Mouse (Mus musculus) heart, adult 9 months (tissue): ENCODE results near the gene Fbln7.

Experiments
- DNase-seq, 2 experiments: peaks; one replicate each; pipeline ENCODE4 v3.0.0; 2022; ENCODE audit warnings: low spot score in 2 of 2

Gene Fbln7

GRCm38 (mm10) chr2:128871656-128872055 lies 8.9 kb downstream of the Fbln7 start:
- DNase-seq, result no peak

DNA sequence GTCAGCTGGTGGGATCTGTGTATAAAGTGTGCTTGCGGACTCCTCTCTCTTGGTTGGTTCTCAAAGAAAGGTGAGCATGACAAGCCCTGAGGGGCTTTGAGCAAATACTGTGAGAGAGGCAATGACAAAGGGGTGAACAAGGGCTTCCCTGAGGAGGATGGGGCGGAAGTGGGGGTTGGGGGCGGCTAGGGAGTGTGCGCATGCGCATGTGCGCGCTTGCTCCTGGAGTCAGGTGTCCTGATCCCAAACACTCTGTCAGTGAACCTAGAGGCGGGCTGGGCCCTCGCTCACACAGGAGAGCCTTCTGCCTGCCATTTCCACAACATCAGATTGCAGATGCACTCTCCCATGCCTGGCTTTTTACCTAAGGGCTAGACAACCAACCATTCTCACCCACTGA lies 9.5 kb downstream of the Fbln7 start:
- no peak for DNase-seq

DNA sequence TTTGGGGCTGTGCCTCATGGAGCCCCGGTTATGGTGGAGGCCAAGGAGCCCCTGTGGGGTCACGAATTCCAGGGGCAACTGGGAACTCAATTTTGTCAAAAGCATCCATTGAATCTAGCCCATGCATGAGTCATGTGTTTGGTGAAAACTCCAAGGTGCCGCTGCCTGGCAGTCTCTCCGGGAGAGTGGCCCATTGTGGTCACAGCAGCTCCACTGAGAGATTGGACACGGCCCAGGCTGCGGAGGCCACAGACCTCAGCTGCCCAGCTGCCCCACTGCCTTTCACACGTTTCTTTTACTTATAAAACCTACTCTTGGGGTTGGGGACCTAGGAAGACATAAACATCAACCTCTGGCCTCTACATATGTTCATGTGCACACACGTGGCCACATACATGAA lies 12.7 kb downstream of the Fbln7 start:
- no peak for DNase-seq

DNA sequence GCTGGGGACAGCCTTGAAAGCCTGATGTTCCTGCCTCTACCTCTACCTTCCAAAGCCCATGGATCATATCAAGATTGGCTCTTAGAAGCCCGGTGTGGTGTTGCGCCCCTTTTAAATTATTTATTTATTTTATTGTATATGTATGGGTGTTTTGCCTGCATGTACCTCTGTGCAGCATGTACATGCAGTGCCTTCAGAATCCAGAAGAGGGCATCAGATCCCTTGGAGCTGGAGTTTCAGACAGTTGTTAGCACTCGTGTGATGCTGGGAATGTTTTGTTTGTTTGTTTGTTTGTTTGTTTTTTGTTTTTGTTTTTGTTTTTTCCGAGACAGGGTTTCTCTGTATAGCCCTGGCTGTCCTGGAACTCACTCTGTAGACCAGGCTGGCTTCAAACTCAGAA lies 18.5 kb downstream of the Fbln7 start:
- DNase-seq, result no peak

GRCm38 (mm10) chr2:128885225-128885811 lies 22.5 kb downstream of the Fbln7 start:
- DNase-seq, result no peak

- DNase-seq, result no peak
Observed at GRCm38 (mm10) chr2:128887866-128888550, 25.2 kb downstream of the Fbln7 start.

DNA sequence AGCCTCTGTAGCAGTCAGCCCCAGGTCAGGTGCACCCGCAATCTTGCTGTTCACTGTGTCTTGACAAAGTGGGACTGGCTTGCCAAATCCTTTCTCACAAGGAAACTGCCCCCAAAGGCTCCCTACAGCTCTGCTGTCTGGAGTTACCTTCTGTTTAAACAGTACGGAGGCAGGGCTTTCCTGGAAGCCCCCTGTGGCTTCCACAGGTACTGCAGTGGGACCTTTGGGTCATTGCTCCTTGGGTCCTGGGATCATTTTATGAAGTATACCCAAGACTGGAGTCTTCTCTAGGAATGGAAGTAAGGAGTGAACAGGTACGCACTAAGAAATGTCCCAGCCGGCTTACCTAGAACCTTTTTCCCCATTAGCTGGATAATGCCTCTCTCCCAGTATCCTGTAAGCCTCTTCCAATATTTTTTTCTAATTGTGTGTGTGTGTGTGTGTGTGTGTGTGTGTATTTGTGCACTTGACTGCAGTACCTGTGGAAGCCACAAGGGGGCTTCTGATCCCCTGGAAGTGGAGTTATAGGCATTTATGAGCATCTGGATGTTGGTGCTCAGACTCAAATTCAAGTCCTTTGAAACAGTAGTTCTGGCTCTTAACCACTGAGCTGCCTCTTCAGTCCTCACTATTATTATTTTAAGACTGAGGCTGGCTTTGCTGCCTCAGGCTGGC lies 28.0 kb downstream of the Fbln7 start:
- no peak for DNase-seq

DNA sequence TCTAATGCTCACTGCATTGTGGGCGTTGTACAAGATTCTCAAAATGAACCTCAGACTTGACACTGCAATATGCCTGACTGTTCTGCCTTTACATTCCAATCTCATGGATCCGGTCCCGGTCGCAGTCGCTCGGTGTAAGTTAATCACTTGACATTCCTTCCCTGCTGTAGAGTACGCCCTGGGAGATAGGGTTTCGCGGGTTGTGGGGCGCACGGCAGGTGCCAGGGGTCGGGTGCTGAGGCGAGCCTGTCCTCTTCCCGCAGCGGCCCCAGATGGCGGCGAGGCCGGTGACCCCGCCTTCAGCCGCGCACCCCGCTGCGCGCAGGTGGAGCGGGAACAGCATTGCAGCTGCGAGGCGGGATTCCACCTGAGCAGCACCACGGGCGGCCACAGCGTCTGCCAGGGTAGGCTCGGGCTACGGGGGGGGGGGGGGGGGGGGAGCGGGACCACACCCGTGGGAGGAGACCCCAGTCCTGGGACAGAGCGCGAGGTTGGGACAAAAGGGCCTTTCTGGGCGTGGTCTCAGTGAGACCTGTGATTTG lies 29.5 kb downstream of the Fbln7 start:
- DNase-seq, result no peak

- DNase-seq, result no peak
Observed at GRCm38 (mm10) chr2:128902843-128903242, 40.1 kb downstream of the Fbln7 start.

- DNase-seq, result no peak
Observed at GRCm38 (mm10) chr2:128903661-128904060, 40.9 kb downstream of the Fbln7 start.

DNA sequence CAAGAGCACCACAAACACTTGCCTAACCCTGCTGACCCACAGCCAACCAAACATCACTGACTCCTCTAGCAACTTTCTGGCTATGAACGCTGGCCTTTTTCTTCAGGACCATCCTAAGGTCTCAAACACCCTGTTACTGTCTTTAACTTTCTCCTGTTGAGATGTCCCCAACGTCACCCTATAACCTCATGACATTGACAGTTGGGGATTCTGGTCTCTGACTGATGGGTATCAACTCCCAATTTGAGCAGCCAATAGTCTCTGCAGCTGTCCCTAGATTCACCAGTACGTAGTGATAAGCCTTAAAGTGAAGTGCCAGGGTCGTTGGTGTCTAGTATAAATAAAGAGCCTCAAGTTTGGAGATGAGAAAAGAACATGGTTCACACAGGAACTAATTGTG lies 52.2 kb downstream of the Fbln7 start:
- DNase-seq, result no peak

DNA sequence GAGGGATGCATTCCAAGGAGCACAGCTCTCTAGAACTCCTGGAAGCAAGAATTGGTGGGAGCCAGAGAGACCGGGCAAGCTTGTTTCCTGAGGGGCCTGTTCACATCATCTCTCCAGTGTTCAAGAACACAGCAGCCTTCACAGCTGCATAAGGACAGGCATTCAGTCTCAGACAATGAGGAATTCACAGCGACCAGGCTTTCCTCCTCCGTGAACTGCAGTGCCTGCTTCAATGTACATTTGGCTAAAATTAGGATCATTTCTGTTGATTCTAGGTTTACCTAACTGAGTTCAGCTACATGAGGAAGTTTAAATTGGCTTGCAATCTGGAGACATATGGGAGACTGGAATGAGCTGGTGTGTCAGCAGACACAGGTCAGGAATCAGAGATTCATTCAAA lies 53.7 kb downstream of the Fbln7 start:
- no peak for DNase-seq

GRCm38 (mm10) chr2:128924799-128925198 lies 62.0 kb downstream of the Fbln7 start:
- no peak for DNase-seq

DNA sequence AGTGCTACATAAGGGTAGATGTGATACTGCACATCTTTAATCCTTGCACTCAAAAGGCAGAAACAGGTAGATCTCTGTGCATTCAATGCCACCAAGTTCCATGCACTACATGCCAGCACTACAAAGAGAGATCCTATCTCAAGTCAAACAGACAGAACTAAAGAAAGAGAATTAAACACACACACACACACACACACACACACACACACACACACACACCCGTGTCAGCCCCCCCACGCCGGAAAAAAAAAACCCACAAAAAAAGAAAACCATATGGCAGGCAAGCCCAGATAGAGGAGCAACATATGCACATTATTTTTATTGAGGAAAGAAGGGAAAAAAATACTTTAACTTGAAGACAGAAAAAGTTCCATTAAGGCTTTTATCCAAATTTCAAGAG lies 65.7 kb downstream of the Fbln7 start:
- DNase-seq, result no peak

GRCm38 (mm10) chr2:128930704-128931103 lies 67.9 kb downstream of the Fbln7 start:
- DNase-seq, result no peak

- DNase-seq, result no peak
Observed at GRCm38 (mm10) chr2:128936256-128936655, 73.5 kb downstream of the Fbln7 start.

DNA sequence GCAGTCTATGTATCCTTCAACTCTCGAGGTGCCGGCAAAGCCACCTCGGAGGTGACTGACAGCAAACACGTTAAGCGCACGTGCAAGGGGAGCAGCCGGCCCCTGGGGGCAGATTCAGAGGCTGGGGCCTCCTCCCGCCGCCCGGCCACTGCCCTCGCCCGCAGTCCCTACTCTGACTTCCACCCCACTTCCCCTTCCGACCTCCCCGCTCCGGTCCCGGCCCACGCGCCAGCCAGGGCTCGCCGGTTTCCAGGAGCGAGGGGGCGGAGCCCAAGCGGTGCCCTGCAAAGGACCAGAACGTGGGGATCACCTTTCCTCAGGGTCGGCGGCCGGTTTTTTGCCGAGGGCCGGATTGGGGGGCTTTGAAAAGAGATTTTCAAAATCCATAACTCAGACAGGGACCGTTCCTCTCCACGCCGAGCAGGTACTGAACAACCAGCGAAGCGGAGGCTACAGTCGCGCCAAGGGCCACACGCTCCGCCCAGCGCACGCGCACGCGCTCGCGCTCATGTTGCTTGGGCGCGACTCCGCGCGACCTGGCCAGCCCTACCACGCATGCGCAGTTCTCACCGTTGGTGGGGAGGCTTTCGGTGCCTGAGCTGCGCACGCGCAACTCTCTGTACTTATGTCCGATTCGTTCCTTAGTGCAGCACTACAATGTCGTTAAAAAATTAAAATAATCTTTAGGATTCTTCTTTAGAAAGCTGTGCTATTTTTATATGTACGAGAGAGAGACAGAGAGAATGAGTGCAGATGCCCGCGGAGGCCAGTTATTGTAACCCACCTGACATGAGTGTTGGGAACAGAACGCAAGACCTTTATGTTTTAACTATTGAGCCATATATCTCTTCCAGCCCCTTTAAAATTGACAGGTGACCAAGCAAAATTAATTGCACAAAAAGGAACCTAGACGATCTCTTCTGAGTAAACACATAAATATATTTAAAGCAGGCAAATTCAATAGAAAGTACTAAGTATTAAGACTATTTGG lies 81.1 kb downstream of the Fbln7 start, which contains the start of gene Zc3h8:
Gene Zc3h8, minus strand, starts transcription at position 540 of the 991 bp plus-strand sequence.
- peak; percentile 96 to 97 for DNase-seq
